Mouse (Mus musculus) 3134 (cell line): Measurements from ENCODE around the gene Casc3.

Experiments
- DNase-seq: peaks from one replicate; pipeline ENCODE4 v3.0.0-alpha.2; 2011; ENCODE audit warnings: low spot score; ENCODE audit not compliant: insufficient read length; ENCODE audit errors: extremely low read depth

The Casc3 gene

DNA sequence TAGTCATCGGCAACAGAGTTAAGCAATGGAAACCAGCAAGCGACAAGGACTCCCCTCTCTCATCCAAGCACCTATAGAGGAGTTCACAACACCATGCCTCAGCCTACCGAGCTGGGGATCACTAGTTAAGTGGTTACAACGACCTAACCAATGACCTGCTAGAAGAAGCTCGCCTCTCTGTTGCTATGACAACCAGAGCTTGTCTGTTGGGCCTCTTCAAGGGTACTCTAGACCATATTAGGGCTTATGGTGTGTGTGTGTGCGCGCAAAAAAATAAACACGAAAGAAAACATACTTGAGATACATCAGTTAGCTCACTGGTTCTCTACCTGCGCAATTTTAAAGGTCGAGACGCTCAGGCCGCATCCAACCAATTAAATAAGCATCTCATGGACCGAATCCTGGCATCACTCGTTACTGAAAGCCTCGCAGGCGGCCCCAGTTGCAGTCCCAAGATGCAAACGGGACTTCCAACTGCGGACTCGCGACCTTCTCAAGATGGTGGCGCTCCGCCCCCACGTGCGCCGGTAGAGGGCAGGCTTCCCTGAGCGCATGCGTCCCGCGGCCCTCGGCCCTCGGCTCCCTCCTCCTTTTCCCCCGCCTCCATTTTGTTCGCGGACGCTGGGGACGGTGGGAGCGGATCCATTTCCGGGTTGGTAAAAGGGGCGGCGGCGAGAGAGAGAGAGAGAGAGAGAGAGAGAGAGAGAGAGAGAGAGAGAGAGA, 58.5 kb downstream of the Casc3 start, which contains the start of gene Wipf2:
Gene Wipf2, plus strand, starts transcription at position 611 of the 723 bp plus-strand sequence.
- peak; percentile 97 for DNase-seq

DNA sequence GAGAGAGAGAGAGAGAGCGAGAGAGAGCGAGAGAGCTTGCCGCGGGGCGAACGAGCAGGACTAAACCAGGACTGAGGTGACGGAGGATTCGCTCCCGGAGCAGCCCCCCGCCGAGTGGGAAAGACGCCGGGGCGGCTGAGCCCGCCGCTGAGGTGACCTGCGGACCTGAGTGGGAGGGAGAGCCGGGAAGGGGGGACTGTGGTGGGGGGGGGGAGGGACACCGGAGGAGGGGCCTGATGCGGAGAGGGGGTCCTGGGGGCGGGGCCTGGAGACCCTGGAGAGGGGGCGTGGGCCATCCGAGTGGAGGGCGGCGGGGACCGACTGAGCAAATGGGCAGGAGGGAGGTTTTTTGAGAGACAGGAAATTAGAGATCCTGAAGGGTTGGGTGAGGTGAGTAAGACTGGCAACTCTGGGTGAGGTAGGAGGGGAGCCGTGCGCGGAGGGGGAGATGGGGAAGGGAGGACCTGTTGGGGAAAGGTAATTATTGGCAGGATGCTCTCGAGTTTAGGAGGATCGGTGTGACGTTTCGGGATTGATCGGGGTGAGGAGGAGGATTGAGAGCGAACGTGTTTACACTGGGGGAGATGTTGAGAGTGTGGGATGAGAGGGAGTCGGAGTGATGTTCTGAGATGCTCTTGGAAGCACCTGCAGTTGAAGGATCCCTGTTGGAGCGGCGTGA, 59.2 kb downstream of the Casc3 start:
- no peak for DNase-seq

DNA sequence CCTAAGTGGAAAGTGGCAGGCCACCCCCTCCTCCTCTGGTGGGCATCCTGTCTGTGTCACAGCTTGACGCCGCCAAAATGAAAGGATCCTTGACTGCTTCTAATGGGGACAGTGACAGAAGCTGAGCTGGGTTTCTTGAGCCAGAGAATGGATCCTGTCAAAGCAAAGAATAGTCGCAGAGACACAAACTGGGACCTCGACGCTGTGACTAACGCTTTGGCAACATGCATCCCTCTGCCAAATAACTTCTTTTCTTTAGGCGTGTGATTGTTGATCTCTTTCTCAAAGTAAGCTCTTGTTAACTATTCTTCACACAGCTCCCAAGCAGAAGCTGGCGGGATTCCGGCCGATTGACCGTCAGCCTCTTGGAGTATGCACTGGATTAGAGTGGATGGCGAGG, 62.6 kb downstream of the Casc3 start:
- no peak for DNase-seq

DNA sequence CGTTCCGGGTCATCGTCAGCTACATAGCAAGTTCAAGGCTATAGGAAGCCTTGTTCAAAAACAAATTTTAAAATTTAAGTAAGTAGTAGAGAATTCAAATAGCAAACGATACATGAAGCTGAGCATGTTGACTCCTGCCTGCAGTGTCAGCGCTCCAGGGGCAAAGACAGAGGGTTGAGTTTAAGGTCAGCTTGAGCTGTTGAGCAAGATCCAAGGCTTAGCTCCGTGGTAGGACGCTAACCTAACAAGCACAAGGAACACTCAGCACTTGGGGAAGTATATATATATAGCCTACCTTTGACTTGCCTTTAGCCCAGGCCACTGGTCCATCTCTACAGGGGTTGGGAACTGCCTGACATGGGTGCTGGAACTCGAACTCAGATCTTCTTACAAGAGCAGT, 65.2 kb downstream of the Casc3 start:
- no peak for DNase-seq

GRCm38 (mm10) chr11:98870791-98871190, 66.1 kb downstream of the Casc3 start:
- no peak for DNase-seq

DNA sequence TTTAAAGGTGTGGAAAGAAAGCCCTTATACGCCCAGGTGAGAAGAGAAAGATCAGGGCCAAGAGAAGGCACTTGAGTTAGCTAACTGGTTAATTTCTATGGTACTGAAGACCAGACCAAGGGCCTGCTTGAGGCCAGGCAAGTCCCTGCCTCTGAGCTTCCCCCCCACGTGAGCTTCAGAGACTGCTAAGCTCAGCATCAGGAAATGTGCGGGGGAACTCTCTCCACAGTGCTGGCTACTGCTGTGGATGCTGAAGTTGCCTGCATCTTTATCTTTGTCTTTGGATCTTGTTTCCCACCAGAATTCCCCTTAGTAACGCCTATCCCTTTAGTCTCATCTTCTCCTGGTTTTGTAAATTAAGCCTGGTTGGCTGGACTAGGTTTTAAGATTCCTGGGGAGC, 66.7 kb downstream of the Casc3 start:
- no peak for DNase-seq

DNA sequence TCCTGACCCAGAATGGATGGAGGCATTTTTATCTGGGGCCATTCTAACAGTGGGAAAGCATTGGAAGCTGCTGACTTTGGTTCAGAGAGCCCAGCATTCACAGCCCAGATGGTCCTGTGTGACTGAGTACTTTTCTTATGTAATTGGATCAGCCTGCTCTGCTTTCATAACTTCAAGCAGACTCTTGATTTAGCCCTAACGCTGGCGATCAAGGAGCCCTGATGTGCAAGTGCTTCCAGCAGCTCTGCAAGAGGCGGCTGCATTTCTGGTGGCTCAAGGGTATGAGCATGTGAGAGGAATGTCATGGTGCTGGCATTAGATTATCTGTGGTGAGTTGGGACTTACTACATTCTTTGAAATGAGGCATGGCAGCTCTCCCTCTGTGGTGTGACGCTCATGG, 67.3 kb downstream of the Casc3 start:
- no peak for DNase-seq

GRCm38 (mm10) chr11:98873900-98874299, 69.2 kb downstream of the Casc3 start:
- DNase-seq: no peak

- DNase-seq: no peak
Measured at GRCm38 (mm10) chr11:98877001-98877400, 72.3 kb downstream of the Casc3 start.
